In the genomic region with DNA sequence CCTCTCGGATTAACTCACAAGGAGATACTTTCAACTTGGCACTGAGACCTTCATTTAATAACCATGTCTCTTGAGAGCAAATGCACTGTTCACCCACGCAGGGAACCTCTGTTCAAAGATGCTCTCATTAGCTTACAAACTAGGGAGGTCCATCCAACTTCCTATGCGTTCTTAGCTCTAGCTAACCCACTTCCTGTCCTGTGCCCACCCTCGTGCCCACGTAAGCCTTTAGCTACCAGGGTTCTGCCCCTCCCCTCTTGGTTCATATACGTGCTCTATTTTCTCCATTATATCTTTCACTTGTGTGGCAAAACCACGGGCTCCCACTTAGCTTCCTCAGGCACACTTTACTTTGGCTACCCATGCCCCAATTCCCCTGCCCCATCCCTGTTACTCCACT, we compare ENCODE assay signal across 19 mouse cellular contexts. TPM values are rescaled to one million over a fixed set of nuclear protein-coding genes. Genes with fewer than 3 reads are reported as not detected.
DNase-seq lines count a peak whose midpoint lies in the region; ATAC-seq lines count a peak whose summit lies in the region.
"Had no signal": no experiment of that assay in that cellular context is flagged by ENCODE, and none has a peak within 500 bp of the region (broad histone marks: within the 10 kb centered on the region; RNA-seq: fewer than 3 reads in every experiment).

No protein-coding gene starts in this region.

- peak; percentile 76 for ATAC-seq in CD4-positive, CD25-positive, alpha-beta regulatory T cell, adult 4 months
- ATAC-seq in inflammation-experienced regulatory T-cells, adult 6 months = peak; percentile 73
- ATAC-seq: forebrain, embryonic 14.5 days; forebrain, postnatal 0 days; hindbrain, embryonic 16.5 days; intestine, embryonic 16.5 days had no signal

- peak; percentile 9 for DNase-seq in testis, postnatal 10 days (ENCODE audit: low spot score)
- no peak for DNase-seq in testis, postnatal 14 days (ENCODE audit: low spot score)
- no peak for DNase-seq in frontal cortex, postnatal 36 days (ENCODE audit: low spot score in 2 of 2)
- DNase-seq in thymus, postnatal 36 days = no peak
- DNase-seq: adrenal gland, postnatal 10 days; adrenal gland, postnatal 36 days; cerebellum, adult 18-20 months; cerebellum, adult 9-10 months; cerebellum, postnatal 14 days; forebrain, postnatal 0 days; gastrocnemius, postnatal 10 days; gastrocnemius, postnatal 36 days; heart, postnatal 10 days; heart, postnatal 36 days had no signal

RNA-seq across cellular contexts. Expression of gene Ppp2r5c, which starts 53.4 kb away (rescaled TPM):
- 100 to 1,000 TPM; 490 to 635 TPM for polyA plus RNA-seq in CD4-positive, CD25-positive, alpha-beta regulatory T cell, adult 4 months (2017; shearing (Covaris generic))
- polyA plus RNA-seq in inflammation-experienced regulatory T-cells, adult 6 months (2017; shearing (Covaris generic)) = 100 to 1,000 TPM; 506 to 623 (median 523) TPM
